Mouse (Mus musculus) midbrain, postnatal 0 days (tissue): ENCODE measurements around the gene Asb12. TPM values are rescaled to one million over a fixed set of nuclear protein-coding genes. Genes with fewer than 3 reads are reported as not detected.

Source experiments
- ATAC-seq: fragments of 200-750 bp; cut with Nextera tagmentation; 2 replicates; pipeline ENCODE4 v1.8.0; 2017; ENCODE audit warnings: moderate number of reproducible peaks, mild to moderate bottlenecking, moderate TSS enrichment, moderate library complexity; ENCODE audit not compliant: low FRiP score
- DNase-seq: peaks from one replicate; pipeline ENCODE4 v3.0.0-alpha.2; 2015; ENCODE audit warnings: low spot score
- H3K27ac ChIP-seq: fragments of 300-500 bp; sonication (generic); 2 replicates; pipeline ENCODE4 v1.5.1; 2014; ENCODE audit warnings: low read depth, mild to moderate bottlenecking, low read length, mixed read lengths
- H3K27me3 ChIP-seq: fragments of 300-500 bp; sonication (generic); 2 replicates; pipeline ENCODE4 v1.6.1; 2014; ENCODE audit warnings: low read length, control low read depth, mixed read lengths; ENCODE audit not compliant: insufficient read depth
- H3K36me3 ChIP-seq: fragments of 300-500 bp; sonication (generic); 2 replicates; pipeline ENCODE4 v1.6.1; 2014; ENCODE audit warnings: low read length, control low read depth, mixed read lengths; ENCODE audit not compliant: insufficient read depth
- H3K4me1 ChIP-seq: fragments of 300-500 bp; sonication (generic); 2 replicates; pipeline ENCODE4 v1.6.1; 2014; ENCODE audit warnings: mild to moderate bottlenecking, control low read depth, antibody characterized with exemption, low read length, mixed read lengths; ENCODE audit not compliant: insufficient read depth
- H3K4me2 ChIP-seq: fragments of 300-500 bp; sonication (generic); 2 replicates; pipeline ENCODE4 v1.6.1; 2014; ENCODE audit warnings: low read depth, mild to moderate bottlenecking, low read length, mixed read lengths; ENCODE audit not compliant: poor library complexity, severe bottlenecking
- H3K4me3 ChIP-seq: fragments of 300-500 bp; sonication (generic); 2 replicates; pipeline ENCODE4 v1.5.1; 2014; ENCODE audit warnings: low read depth, mild to moderate bottlenecking, low read length, moderate library complexity
- H3K9ac ChIP-seq: fragments of 300-500 bp; sonication (generic); replicated peaks from 2 replicates; pipeline ENCODE4 v1.6.1; 2014; ENCODE audit warnings: mild to moderate bottlenecking, low read length, moderate library complexity, mixed read lengths; ENCODE audit not compliant: poor library complexity, severe bottlenecking
- H3K9me3 ChIP-seq: fragments of 300-500 bp; sonication (generic); 2 replicates; pipeline ENCODE4 v1.6.1; 2016; ENCODE audit warnings: low read length, control low read depth
- CTCF ChIP-seq: IDR thresholded peaks from 2 replicates; pipeline ENCODE4 v1.5.1; 2016; ENCODE audit warnings: antibody characterized with exemption, mild to moderate bottlenecking
- WGBS: fragments of 180-500 bp; shearing (Covaris S2); extraction: QIAGEN DNeasy Blood & Tissue Kit; methylation state at CpG from one replicate; pipeline ENCODE4 v1.1.7; 2014; 5-methylcytosine and 5-hydroxymethylcytosine counted together
- polyA plus RNA-seq: library from polyadenylated mRNA; unstranded; fragments of >200 nt; fragmentation: Nextera tagmentation; extraction: Ambion mirVana; gene quantifications from 2 replicates; pipeline ENCODE4 v1.2.1, GENCODE M21; 2015
- total RNA-seq: library from RNA; depleted of rRNA; stranded (reverse); fragments of >200 nt; gene quantifications from 2 replicates; pipeline ENCODE4 v1.2.3, GENCODE M21; 2014

Gene Asb12
- total and polyA plus RNA-seq, 2 experiments from 2014 or later = 0.17 TPM; not detected in 1

DNA sequence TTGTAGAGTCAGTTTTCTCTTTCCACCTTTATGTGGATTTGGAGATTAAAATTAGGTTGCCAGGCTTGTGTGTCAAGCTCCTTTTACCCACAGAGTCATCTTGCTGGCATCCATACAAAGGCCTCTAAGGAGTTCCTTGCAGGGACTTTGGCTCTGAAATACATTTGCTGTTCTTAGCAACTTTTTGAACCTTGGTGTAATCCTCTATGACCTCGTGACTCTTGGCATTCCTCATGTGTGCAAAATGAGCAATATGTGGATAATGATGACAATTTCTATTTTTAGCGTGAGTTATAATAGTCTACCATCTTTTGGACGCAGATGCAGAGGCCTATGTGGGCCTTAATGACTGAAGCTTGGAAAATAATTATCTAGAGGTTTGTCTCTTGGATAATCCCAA, 100.6 kb downstream of the Asb12 start:
- no peak overlapping the region for H3K4me2 ChIP-seq
- TF ChIP-seq CTCF = no peak
- no peaks in the 10 kb centered on the region for H3K36me3 ChIP-seq
- no peak overlapping the region for H3K4me3 ChIP-seq
- no peak overlapping the region for H3K27ac ChIP-seq
- H3K9ac ChIP-seq = no peak overlapping the region
- H3K27me3 ChIP-seq = no peaks in the 10 kb centered on the region
- 63% methylated on average over 3 of the region's 3 CpGs for WGBS
- ATAC-seq (no peak), DNase-seq (no peak)
- H3K4me1 ChIP-seq = no peaks in the 10 kb centered on the region
- H3K9me3 ChIP-seq = no peaks in the 10 kb centered on the region

DNA sequence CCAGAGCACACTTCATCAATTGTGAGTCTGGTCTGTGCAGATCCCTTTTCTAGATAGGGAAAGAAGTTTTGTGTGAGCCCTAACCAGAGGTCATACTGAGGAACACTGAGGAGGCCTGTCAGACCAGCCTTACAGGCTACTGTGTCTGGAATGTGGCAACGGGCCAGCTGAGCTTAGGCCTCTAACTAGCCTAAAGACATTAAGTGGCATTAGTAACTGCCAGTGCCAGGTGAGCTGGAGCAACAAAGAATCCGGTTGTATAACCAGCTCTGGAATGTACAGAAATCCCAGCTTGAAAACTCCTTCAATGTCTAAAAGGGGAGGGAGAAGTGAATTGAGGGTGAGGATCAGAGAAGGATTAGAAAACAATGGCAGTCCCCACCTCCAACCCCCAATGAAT, 111.9 kb downstream of the Asb12 start:
- Histone ChIP-seq H3K27me3 (no peaks in the 10 kb centered on the region), H3K9ac (no peak overlapping the region), H3K36me3 (no peaks in the 10 kb centered on the region), H3K4me3 (no peak overlapping the region), H3K9me3 (no peaks in the 10 kb centered on the region), H3K4me2 (no peak overlapping the region), H3K4me1 (0 out of 2 replicates have a peak, but pooled peaks cover 5% of the 10 kb centered on the region), H3K27ac (no peak overlapping the region)
- TF ChIP-seq CTCF = no peak
- ATAC-seq (no peak), DNase-seq (no peak)
- WGBS = 67% methylated on average over 2 of the region's 2 CpGs

DNA sequence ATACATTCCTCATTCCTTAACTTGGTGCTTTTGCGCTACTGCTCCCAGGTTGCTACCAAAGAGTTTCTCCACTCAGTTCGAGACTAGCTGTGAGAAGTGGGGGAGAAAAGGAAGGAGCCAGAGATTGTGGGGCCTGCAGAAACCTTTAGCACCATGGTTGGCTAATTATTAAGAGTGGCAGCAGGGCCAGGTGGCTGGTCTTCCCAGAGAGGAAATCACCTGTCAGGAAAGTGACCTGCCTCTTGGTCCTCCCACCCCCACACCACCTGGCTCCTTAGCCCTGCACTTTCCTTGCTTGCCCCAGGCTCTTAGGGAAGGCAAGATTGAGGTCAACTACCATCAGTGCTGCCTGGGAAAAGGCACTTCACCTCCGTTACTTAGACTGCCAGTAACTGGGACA, 112.6 kb downstream of the Asb12 start:
- DNase-seq (no peak), ATAC-seq (no peak)
- Histone ChIP-seq H3K4me1 (0 out of 2 replicates have a peak, but pooled peaks cover 5% of the 10 kb centered on the region), H3K9ac (no peak overlapping the region), H3K4me2 (peak overlapping the region; percentile 54), H3K4me3 (peak overlapping the region; percentile 50), H3K27me3 (no peaks in the 10 kb centered on the region), H3K27ac (no peak overlapping the region), H3K36me3 (no peaks in the 10 kb centered on the region), H3K9me3 (no peaks in the 10 kb centered on the region)
- WGBS = 49% methylated on average over 3 of the region's 3 CpGs
- no peak for TF ChIP-seq CTCF

DNA sequence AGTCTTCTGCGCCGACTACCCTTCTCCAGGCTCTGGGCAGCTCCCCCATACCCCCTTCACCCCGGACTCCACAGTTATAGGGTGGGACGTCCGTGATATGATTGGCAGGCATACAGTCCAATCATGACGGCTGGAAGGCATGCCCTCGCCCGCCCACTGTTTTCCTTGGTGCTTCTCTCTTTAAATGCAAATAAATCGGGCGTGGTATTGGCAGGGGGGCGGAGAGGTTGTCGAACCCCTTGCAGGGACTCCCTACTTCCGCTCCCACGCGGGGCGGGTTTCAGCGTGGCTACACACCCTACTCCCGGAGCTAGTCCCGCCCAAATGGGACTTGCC, 113.0 kb downstream of the Asb12 start, which contains the start of gene Amer1:
Gene Amer1, minus strand, starts transcription at position 97 of the 336 bp plus-strand sequence.
- WGBS = 16% methylated on average over 17 of the region's 19 CpGs
- peak within 1 kb of the TSS; percentile 50 for H3K4me3 ChIP-seq
- ATAC-seq (peak; percentile 97), DNase-seq (peak; percentile 88)
- no peaks in the 10 kb centered on the region for H3K36me3 ChIP-seq
- 0 out of 2 replicates have a peak, but pooled peaks cover 5% of the 10 kb centered on the region for H3K4me1 ChIP-seq
- no peaks in the 10 kb centered on the region for H3K9me3 ChIP-seq
- H3K27ac ChIP-seq = peak within 1 kb of the TSS; percentile 75
- H3K27me3 ChIP-seq = no peaks in the 10 kb centered on the region
- TF ChIP-seq CTCF = no peak
- H3K4me2 ChIP-seq = peak within 1 kb of the TSS; percentile 54
- H3K9ac ChIP-seq = peak within 1 kb of the TSS; percentile 65

DNA sequence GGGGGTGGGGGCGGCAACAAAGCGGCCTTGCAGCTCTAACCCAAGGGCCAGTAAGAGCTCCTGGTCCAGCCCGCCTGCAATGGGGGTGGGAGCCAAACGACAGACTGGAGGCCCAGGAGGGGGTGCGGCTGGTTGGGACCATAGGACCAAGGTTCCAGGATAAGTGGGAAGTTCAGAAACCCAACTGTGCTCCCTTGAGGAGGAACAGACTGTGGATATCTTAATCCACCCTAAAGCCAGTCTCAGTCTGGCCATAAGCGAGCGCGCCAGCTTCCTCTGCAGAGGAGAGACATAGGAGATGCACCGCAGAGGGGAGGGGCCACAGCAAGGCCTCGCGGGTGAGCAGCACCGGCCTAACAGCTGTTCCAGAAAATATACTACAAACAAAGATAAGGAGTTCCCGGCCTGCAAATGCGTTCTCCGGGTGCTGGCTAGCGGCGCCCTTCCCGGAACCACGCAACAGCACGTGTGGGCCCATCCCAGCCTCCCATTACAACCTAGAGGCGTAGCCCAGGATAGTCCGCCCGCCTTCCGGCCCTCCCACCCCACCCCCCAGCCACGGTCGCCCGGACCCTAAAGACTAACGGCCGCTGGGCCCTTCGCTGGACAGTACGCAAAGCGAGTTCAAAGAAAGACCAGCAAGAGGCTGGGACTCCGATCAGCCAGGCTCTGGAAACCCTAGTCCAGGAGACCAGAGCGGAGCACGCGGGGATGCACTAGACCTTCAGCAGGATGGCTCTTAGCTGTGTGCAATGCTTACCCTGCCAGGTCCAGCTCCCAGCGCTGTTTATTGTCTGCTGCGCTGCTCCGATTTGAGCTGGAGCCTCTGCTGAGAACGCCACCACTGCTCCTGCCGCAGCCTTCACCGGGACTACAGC, 113.7 kb downstream of the Asb12 start:
- H3K27me3 ChIP-seq = no peaks in the 10 kb centered on the region
- peak overlapping the region; percentile 75 for H3K27ac ChIP-seq
- H3K9ac ChIP-seq = peak overlapping the region; percentile 65
- H3K4me2 ChIP-seq = peak overlapping the region; percentile 54
- H3K9me3 ChIP-seq = no peaks in the 10 kb centered on the region
- DNase-seq = peak; percentile 53
- no peak for TF ChIP-seq CTCF
- H3K36me3 ChIP-seq = no peaks in the 10 kb centered on the region
- H3K4me3 ChIP-seq = peak overlapping the region; percentile 50
- WGBS = 20% methylated on average over 33 of the region's 42 CpGs
- peak; percentile 84 for ATAC-seq
- 0 out of 2 replicates have a peak, but pooled peaks cover 5% of the 10 kb centered on the region for H3K4me1 ChIP-seq

DNA sequence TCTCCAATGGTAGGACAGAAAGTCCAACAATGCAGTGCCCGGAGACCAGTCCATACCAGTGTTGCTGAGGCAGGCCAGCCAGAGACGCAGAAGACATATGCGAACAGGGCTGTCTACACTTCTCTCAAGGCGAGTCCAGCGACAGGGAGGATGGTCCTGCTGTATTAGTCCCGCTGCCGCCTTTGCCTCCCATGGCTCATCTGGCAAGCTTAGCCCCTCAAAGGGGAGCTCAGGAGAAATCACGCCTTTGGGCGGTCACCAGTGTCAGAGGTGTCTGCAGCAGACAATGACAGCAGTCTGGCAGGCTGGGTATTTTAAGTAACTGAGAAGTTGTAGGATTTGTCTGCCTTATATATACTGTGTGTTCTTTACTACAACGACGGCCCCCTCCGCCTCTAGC, 114.4 kb downstream of the Asb12 start:
- TF ChIP-seq CTCF = no peak
- peak overlapping the region; percentile 54 for H3K4me2 ChIP-seq
- no peaks in the 10 kb centered on the region for H3K36me3 ChIP-seq
- H3K27me3 ChIP-seq = no peaks in the 10 kb centered on the region
- H3K9me3 ChIP-seq = no peaks in the 10 kb centered on the region
- H3K27ac ChIP-seq = peak overlapping the region; percentile 75
- DNase-seq = no peak
- peak overlapping the region; percentile 65 for H3K9ac ChIP-seq
- peak overlapping the region; percentile 50 for H3K4me3 ChIP-seq
- WGBS = 18% methylated on average over 12 of the region's 12 CpGs
- H3K4me1 ChIP-seq = 0 out of 2 replicates have a peak, but pooled peaks cover 5% of the 10 kb centered on the region
- no peak for ATAC-seq
